Mouse (Mus musculus): ENCODE data around the gene Kansl1l.
A peak's percentile ranks its signal among the peaks of the same experiment; 100 is the strongest.

Kansl1l gene

GRCm38 (mm10) chr1:66816837-66817452, 417 bp downstream of the Kansl1l start:
- peak; percentile 93 for DNase-seq (ENCODE audit: low spot score)

DNA sequence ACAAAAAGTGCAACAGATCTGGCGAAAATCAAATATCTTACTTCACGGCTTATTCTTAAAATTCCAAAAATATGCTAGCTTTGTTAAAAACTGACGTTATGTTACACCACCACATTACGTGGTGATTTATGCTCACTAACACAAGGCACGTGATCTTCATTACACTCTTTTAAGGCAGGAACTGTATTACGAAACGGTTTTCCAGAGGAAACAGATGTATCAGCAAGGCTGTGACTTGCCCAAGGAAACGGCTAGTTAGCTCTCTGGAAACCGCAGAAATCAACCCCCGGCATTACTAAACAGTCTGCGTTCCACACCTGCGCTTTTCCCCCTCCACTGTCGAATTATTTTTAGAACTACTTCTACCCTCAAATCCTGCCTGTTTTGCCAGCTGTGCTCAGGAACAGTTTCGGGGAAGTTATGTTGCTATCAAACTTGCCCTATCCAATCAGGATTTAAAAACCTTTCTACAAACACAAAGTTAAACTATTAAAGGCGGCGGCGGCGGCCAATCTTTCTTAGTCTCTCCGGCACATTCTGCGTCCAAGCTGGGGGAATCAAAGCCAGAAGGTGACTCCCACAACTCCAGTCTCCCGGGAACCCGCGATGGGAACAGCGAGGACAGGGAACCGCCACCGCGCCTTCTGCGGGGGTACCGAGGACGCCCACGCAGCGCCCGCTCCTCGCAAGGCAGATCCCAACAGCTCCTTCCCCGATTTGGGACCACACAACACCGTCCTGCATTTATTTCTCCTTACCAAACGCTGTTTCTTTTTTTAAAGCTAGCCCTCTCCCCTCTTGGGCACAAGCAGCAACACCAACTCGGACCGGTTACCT, 1.2 kb downstream of the Kansl1l start:
- DNase-seq (ENCODE audit: low spot score) = peak; percentile 57

GRCm38 (mm10) chr1:66814756-66815155, 2.6 kb downstream of the Kansl1l start:
- DNase-seq (ENCODE audit: low spot score) = no peak

GRCm38 (mm10) chr1:66813191-66813590, 4.2 kb downstream of the Kansl1l start:
- no peak for DNase-seq (ENCODE audit: low spot score)

GRCm38 (mm10) chr1:66806821-66807220, 10.5 kb downstream of the Kansl1l start:
- DNase-seq (ENCODE audit: low spot score) = no peak

DNA sequence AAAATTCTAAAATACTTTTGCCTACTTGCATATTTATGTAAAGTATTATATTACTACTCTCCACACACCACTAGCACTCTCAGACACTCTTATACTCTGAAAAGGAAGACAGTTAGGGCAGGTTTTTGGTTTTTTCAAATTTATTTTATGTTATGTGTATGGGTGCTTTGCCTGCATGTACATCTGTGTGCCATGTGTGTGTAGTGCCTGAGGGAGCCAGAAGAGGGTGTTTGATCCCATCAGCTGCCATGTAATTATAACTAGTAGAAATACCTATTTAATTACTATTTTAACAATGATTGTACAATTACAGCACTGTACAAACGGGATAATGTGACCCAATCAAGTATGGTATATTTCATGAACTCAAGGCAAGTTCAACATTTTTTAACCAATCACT, 12.0 kb downstream of the Kansl1l start:
- no peak for DNase-seq (ENCODE audit: low spot score)

GRCm38 (mm10) chr1:66804710-66805109, 12.7 kb downstream of the Kansl1l start:
- no peak for DNase-seq (ENCODE audit: low spot score)

GRCm38 (mm10) chr1:66797962-66798361, 19.4 kb downstream of the Kansl1l start:
- DNase-seq (ENCODE audit: low spot score) = no peak

DNA sequence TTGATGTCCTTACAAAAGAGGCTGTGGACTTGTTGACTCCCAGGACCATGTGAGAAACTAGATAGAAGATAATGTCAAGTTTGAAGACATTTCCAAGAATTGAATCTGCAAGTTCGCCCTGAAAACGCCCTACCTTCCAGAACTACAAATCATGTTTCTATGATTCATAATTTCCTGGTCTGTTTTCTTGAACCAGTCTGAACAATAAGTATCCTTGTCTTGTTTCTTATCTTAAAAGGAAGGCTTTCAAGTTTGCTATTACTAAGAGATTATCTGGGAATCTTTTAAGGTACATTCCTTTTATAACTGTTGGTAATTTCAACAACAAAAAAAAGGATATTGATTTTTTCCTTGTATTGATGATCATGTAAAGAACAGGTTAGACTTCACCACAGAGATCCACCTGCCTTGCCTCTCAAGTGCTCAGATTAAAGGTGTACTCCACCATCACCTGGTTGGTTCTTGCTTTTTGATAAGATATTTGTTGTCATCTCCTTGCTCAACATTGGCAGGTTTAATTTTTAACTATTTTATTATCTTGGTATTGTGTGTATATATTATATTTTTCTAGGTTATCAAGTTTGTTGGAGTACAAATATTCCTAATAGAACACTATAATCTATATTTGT, 24.4 kb downstream of the Kansl1l start:
- DNase-seq (ENCODE audit: low spot score) = no peak

- no peak for DNase-seq (ENCODE audit: low spot score)
Observed at GRCm38 (mm10) chr1:66782296-66782695, 35.1 kb downstream of the Kansl1l start.

DNA sequence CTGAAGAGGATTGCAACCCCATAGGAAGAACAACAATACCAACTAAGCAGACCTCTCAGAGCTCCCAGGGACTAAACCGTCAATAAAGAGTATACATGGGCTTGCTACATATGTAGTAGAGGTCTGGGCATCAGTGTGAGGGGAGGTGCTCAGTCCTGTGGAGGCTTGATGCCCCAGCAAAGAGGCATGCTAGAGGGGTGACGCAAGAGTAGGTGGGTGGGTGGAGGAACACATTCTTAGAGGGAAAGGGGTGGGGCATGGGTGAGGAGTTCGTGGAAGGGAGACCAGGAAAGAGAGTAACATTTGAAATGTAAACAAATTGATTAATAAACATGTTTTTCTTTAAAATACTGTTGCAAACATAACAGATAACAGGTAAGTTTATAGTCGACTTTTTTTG, 36.3 kb downstream of the Kansl1l start:
- no peak for DNase-seq (ENCODE audit: low spot score)

- DNase-seq (ENCODE audit: low spot score) = no peak
Observed at GRCm38 (mm10) chr1:66778798-66779197, 38.6 kb downstream of the Kansl1l start.

- no peak for DNase-seq (ENCODE audit: low spot score)
Observed at GRCm38 (mm10) chr1:66777878-66778277, 39.5 kb downstream of the Kansl1l start.

GRCm38 (mm10) chr1:66768764-66769163, 48.6 kb downstream of the Kansl1l start:
- no peak for DNase-seq (ENCODE audit: low spot score)

DNA sequence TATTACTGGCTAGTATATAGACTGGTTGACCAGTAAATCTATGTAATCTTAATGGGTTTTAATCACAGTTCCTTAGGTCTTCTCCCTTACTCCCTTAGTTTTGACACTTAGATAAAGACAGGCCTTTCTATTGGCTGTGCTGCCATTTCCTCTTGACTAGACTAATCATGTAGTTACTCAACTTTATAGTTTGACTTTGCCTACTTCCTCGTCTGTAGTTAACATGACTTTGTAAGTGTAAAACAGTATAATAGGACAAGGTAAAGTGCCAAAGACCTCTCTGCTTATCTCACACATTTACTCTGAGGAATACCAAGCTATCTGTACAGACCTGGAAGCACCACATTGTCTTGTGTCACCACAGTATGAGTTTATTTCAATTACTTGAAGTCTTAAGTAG, 86.8 kb downstream of the Kansl1l start:
- DNase-seq (ENCODE audit: low spot score) = no peak

DNA sequence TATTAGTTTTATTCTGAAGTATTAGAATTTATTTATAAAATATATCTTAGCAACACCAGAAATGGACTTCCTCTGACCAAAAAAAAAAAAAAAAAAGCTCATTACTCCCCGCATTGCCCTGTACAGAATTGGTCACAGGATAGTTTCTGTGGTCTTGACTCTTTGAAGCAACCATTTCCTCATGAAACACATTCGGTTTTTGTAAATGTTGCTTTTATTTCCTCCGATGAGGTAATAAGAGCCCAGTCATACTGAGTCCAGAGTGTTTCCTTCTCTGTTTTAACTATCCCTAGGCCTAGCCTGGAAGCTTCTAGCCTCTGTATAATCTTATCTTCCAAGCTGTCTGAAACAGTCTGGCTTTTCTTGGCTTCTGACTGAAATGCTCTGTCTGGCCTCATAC, 104.5 kb downstream of the Kansl1l start:
- no peak for DNase-seq (ENCODE audit: low spot score)

DNA sequence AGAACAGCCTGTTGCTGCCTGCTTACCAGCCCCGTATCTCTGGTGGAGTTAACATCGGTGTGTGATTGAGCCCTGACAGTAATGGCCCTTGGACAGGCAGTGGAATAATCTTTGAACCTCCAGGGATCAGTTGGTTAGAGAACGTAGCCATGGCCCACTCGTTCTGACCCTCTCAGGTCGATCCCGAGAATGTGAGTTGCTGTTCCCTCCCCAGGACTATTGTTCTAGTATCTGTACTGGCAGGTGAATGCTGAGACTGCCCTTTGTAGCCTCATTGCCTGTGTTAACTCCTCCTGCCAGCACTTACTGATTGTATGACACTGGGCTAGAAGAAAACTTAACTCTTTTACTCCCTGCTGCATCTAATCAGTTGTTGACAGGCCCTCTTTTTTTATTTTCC, 112.8 kb downstream of the Kansl1l start:
- no peak for DNase-seq (ENCODE audit: low spot score)

DNA sequence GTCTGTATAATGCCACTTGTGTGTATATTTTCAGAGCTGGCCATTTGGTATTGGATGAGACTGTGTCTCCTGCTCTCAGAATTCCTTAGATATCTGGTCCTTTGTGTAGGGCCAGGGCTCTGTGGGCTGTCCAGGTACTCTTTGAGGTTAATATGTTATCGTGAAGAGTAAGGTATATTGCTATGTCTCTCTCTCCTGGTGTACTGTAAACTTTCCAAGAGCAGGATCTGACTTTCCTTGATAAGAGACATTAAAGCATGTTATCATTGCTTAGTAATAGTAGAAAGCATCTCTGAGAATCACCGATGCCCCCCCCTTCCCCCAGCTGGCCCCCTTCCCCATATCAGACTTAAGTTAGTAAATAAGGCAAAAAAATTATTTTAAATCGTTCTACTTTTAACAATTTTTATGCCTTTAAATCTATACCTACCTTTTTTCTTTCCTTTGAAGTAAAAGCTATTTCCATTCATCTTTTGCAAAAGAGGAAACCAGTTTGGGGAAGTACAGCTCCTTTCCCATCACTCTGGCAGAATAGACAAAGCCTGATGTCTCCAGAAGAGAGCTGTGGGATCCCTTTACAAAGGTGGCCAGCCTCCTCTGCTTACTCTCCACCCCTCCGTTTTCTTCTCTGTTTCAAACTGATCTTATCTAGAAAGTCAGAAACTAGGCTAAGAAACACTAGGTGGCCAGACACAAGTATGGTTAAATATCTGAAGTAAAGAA, 114.6 kb downstream of the Kansl1l start:
- DNase-seq (ENCODE audit: low spot score) = no peak

GRCm38 (mm10) chr1:66701576-66701940, 115.8 kb downstream of the Kansl1l start:
- no peak for DNase-seq (ENCODE audit: low spot score)

DNA sequence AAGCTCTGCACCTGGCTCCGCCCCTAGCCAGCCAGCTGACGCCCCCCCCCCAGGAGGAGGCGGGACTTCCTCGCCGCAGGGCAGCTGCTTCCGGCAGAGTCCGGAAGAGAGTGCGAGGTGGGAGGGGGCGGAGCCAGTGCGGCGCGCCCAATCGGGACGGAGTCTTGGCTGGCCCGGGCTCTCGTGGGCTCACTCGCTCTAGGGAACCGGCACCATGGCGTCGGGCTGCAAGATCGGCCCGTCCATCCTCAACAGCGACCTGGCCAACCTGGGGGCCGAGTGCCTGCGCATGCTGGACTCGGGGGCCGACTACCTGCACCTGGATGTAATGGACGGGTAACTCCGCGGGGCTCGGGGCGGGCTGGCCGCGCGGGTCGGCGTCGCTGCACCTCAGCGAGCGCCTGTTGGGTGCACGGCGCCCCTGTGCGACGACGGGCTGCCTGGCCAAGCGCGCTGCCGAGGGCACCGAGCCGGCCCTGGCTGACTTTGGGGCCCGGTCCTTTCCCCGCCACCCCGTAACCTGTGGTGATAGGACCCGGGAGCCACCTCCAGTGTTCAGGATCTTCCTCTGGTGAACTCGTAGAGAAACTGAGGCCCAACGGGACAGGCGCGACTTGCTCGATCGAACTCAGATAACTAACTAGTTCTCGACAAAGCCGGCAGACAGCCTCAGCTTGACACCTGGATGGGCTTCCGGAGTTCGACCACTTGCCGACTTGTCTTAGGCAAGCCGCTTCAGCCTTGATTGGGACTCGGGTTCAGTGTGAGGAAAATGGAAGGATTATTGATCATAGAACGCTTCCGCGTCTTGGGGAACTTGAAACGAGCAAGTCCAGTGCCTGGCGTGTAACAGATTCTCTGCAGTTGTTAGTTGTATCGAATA, 116.4 kb downstream of the Kansl1l start, which contains the start of gene Rpe:
Gene Rpe (plus strand): TSS at position 139 of the 883 bp plus-strand sequence.
- peak; percentile 94 for DNase-seq (ENCODE audit: low spot score)

- no peak for DNase-seq (ENCODE audit: low spot score)
Observed at GRCm38 (mm10) chr1:66700149-66700692, 117.1 kb downstream of the Kansl1l start.
